Mouse (Mus musculus): ENCODE data around the gene Sh3kbp1. TPM values are rescaled to one million over a fixed set of nuclear protein-coding genes. Genes with fewer than 3 reads are reported as not detected.

Sh3kbp1 gene
- total and polyA plus RNA-seq, 3 experiments, result 45.4 to 85.8 (median 48.2) TPM

- H3K9me3 ChIP-seq (replicated peaks; ENCODE audit: low read length), result no peaks in the 10 kb centered on the region
- H3K27me3 ChIP-seq (replicated peaks), result no peaks in the 10 kb centered on the region
- H3K36me3 ChIP-seq (replicated peaks in 1 of 2; ENCODE audit: control insufficient read depth in 1 of 2, insufficient read depth in 1 of 2, low read length in 1 of 2), result no peaks in the 10 kb centered on the region
- H3K4me2 ChIP-seq (ENCODE audit: insufficient read depth, low read depth, poor library complexity, severe bottlenecking), result peak overlapping the region; percentile 94
- H3K27ac ChIP-seq (ENCODE audit: insufficient read depth, low read depth), result peak overlapping the region; percentile 97
- DNase-seq (ENCODE audit: extremely low read depth), result no peak
- peaks cover 19% of the 10 kb centered on the region for H3K79me2 ChIP-seq (replicated peaks; ENCODE audit: control insufficient read depth, extremely low read depth, insufficient read depth, poor library complexity, severe bottlenecking)
- TF ChIP-seq JUN (IDR thresholded peaks at IDR 0.05; ENCODE audit: insufficient read depth, low read depth, low read length) (no peak), TCF12 (IDR thresholded peaks at IDR 0.05; ENCODE audit: low read depth, low read length) (peak; percentile 32; the same call in 1 of the 2 replicates), IRF4 (IDR thresholded peaks at IDR 0.05; ENCODE audit: low read depth, low read length) (no peak), POLR2A (IDR thresholded peaks at IDR 0.05; ENCODE audit: low read depth, low read length) (peak; percentile 54; the same call in 1 of the 2 replicates), ETS1 (conservative IDR thresholded peaks at IDR 0.05; ENCODE audit: low read depth, low read length) (no peak; the same call in 1 of the 2 replicates), USF2 (conservative IDR thresholded peaks at IDR 0.05; ENCODE audit: low read depth, low read length) (no peak), SIN3A (IDR thresholded peaks at IDR 0.05; ENCODE audit: low read length) (peak; percentile 53), TBP (conservative IDR thresholded peaks at IDR 0.05; ENCODE audit: low read depth, low read length) (peak; percentile 56; the same call in 1 of the 2 replicates)
- dilution Hi-C loops (cut with MboI; ENCODE audit: extremely low pct_ligation_motif_present, extremely low pct_unique_long_range_greater_than_20kb, low sequenced_read_pairs) (no loop called here), in situ Hi-C loops (cut with MboI; ENCODE audit: low pct_ligation_motif_present, low pct_unique_long_range_greater_than_20kb, low sequenced_read_pairs) (no loop called here)
- H3K4me1 ChIP-seq (ENCODE audit: control insufficient read depth in 1 of 2, insufficient read depth in 2 of 2), result peaks cover 0 to 36% of the 10 kb centered on the region in 2 experiments; a peak in 2 of 4 replicates
- peak overlapping the region; percentile 94 for H3K9ac ChIP-seq (ENCODE audit: insufficient read depth, low read depth)
- peak overlapping the region; percentile 56 to 73 (median 60) for H3K4me3 ChIP-seq (replicated peaks in 1 of 3; ENCODE audit: low read depth in 2 of 3, low read length in 2 of 3, poor library complexity in 1 of 3)
Measured at GRCm38 (mm10) chrX:159708076-159708830, 81.2 kb downstream of the Sh3kbp1 start.

GRCm38 (mm10) chrX:159709296-159709695, 82.2 kb downstream of the Sh3kbp1 start:
- peak overlapping the region; percentile 97 for H3K27ac ChIP-seq (ENCODE audit: insufficient read depth, low read depth)
- no peaks in the 10 kb centered on the region for H3K27me3 ChIP-seq (replicated peaks)
- peak; percentile 75 for DNase-seq (ENCODE audit: extremely low read depth)
- TF ChIP-seq MXI1 (IDR thresholded peaks at IDR 0.05; ENCODE audit: low read depth, low read length), result no peak; the same call in 1 of the 2 replicates
- peak; percentile 30; the same call in 1 of the 2 replicates for TF ChIP-seq IRF4 (IDR thresholded peaks at IDR 0.05; ENCODE audit: low read depth, low read length)
- TF ChIP-seq MEF2A (IDR thresholded peaks at IDR 0.05; ENCODE audit: borderline replicate concordance, low read depth, low read length), result 0 out of 2 replicates have a peak, but pooled peaks have one; percentile 7
- peak; percentile 43; the same call in 1 of the 2 replicates for TF ChIP-seq CHD1 (IDR thresholded peaks at IDR 0.05; ENCODE audit: low read depth, low read length)
- TF ChIP-seq TBP (conservative IDR thresholded peaks at IDR 0.05; ENCODE audit: low read depth, low read length), result no peak
- peak; percentile 58 for TF ChIP-seq ETS1 (conservative IDR thresholded peaks at IDR 0.05; ENCODE audit: low read depth, low read length)
- TF ChIP-seq MAFK (IDR thresholded peaks at IDR 0.05; ENCODE audit: insufficient replicate concordance, low read length), result no peak
- TF ChIP-seq MYC (IDR thresholded peaks at IDR 0.05; ENCODE audit: low read depth, low read length), result no peak
- TF ChIP-seq BHLHE40 (IDR thresholded peaks at IDR 0.05; ENCODE audit: low read depth, low read length), result peak; percentile 81
- TF ChIP-seq ZNF384 (IDR thresholded peaks at IDR 0.05; ENCODE audit: low read depth, low read length), result peak; percentile 51; the same call in 1 of the 2 replicates
- TF ChIP-seq TCF12 (IDR thresholded peaks at IDR 0.05; ENCODE audit: low read depth, low read length), result peak; percentile 66
- TF ChIP-seq NRF1 (IDR thresholded peaks at IDR 0.05; ENCODE audit: low read depth, low read length), result no peak
- no peak for TF ChIP-seq POLR2A (IDR thresholded peaks at IDR 0.05; ENCODE audit: low read depth, low read length)
- peak overlapping the region; percentile 94 for H3K4me2 ChIP-seq (ENCODE audit: insufficient read depth, low read depth, poor library complexity, severe bottlenecking)
- peaks cover 0 to 43% of the 10 kb centered on the region in 2 experiments; a peak in 2 of 4 replicates for H3K4me1 ChIP-seq (ENCODE audit: control insufficient read depth in 1 of 2, insufficient read depth in 2 of 2)
- dilution Hi-C loops (cut with MboI; ENCODE audit: extremely low pct_ligation_motif_present, extremely low pct_unique_long_range_greater_than_20kb, low sequenced_read_pairs), result no loop called here
- no peaks in the 10 kb centered on the region for H3K9me3 ChIP-seq (replicated peaks; ENCODE audit: low read length)
- no peaks in the 10 kb centered on the region for H3K36me3 ChIP-seq (replicated peaks in 1 of 2; ENCODE audit: control insufficient read depth in 1 of 2, insufficient read depth in 1 of 2, low read length in 1 of 2)
- peak overlapping the region; percentile 94 for H3K9ac ChIP-seq (ENCODE audit: insufficient read depth, low read depth)
- peaks cover 29% of the 10 kb centered on the region for H3K79me2 ChIP-seq (replicated peaks; ENCODE audit: control insufficient read depth, extremely low read depth, insufficient read depth, poor library complexity, severe bottlenecking)
- in situ Hi-C loops (cut with MboI; ENCODE audit: low pct_ligation_motif_present, low pct_unique_long_range_greater_than_20kb, low sequenced_read_pairs), result no loop called here
- peak overlapping the region; percentile 56 to 73 (median 60) for H3K4me3 ChIP-seq (replicated peaks in 1 of 3; ENCODE audit: low read depth in 2 of 3, low read length in 2 of 3, poor library complexity in 1 of 3)
